Mouse (Mus musculus) gastrocnemius, adult 18-20 months (tissue): Measurements from ENCODE around the gene Srprb. TPM values are rescaled to one million over a fixed set of nuclear protein-coding genes. Genes with fewer than 3 reads are reported as not detected.

Experiments used
- DNase-seq: peaks from one replicate; pipeline ENCODE4 v3.0.0; 2021; ENCODE audit warnings: low spot score
- total RNA-seq, 2 experiments: library from RNA; stranded (reverse); gene quantifications; 2 replicates each; pipeline ENCODE4 v1.2.3; 2021

The Srprb gene
- total RNA-seq, 2 experiments from 2014 or later = 16.2 to 17.2 TPM

- DNase-seq = no peak
Observed at GRCm38 (mm10) chr9:103146703-103147102, 55.2 kb downstream of the Srprb start.

GRCm38 (mm10) chr9:103146257-103146656 is 55.7 kb downstream of the Srprb start:
- no peak for DNase-seq

GRCm38 (mm10) chr9:103145351-103145750 is 56.6 kb downstream of the Srprb start:
- no peak for DNase-seq

GRCm38 (mm10) chr9:103143881-103144280 is 58.1 kb downstream of the Srprb start:
- no peak for DNase-seq

- DNase-seq = no peak
Observed at GRCm38 (mm10) chr9:103141266-103141665, 60.7 kb downstream of the Srprb start.

- no peak for DNase-seq
Observed at GRCm38 (mm10) chr9:103140384-103140783, 61.6 kb downstream of the Srprb start.

GRCm38 (mm10) chr9:103139481-103139880 is 62.5 kb downstream of the Srprb start:
- DNase-seq = no peak

Other genes starting within 250 kb of the Srprb start
- under 1 TPM; 0.71 to 0.93 TPM for gene Slco2a1, start 213.4 kb downstream of the Srprb start, total RNA-seq
- gene Rab6b, start 90.3 kb downstream of the Srprb start, total RNA-seq = 1 to 10 TPM in 1 of 2 experiments, under 1 TPM in 1; 0.64 to 1.2 TPM
- 1 to 10 TPM; 2.7 to 3.9 TPM for gene Gm20425, start 28.2 kb upstream of the Srprb start, total RNA-seq
- gene Trf, start 28.3 kb upstream of the Srprb start, total RNA-seq = 10 to 100 TPM; 18.2 to 29.2 TPM
- not detected for gene 1300017J02Rik, start 102.9 kb upstream of the Srprb start, total RNA-seq
- 1 to 10 TPM; 6.6 to 6.9 TPM for gene Topbp1, start 103.1 kb upstream of the Srprb start, total RNA-seq
- 100 to 1,000 TPM; 205 to 250 TPM for gene Cdv3, start 163.7 kb upstream of the Srprb start, total RNA-seq